16 mouse cellular contexts compared by ENCODE assay signal in the genomic region with DNA sequence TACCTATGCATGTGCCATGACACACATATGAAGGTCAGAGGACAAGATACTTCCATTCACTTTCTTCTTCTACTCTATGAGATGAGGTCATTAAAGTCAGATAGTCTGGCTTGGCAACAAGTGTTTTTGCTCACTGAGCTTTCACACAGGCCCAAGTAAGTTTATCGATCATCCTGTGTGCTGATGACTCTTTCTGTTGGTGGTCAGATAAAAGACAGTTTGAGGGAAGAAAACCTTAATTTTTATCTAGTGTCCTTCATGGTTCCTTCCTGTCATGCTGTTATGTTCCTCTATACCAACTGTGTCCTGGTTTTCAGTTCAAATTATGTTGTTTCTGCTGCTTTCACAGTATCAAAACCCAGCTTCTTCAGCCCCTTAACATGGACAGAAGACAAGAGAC.
"Had no signal": no experiment of that assay in that cellular context is flagged by ENCODE, and none has a peak within 500 bp of the region (broad histone marks: within the 10 kb centered on the region; RNA-seq: fewer than 3 reads in every experiment).

No protein-coding gene starts in this region.

- DNase-seq: retina, postnatal 1 day; right cerebral cortex, adult 18-20 months; right cerebral cortex, postnatal 14 days; right cerebral cortex, postnatal 25 days; spleen, adult 18-20 months; thymus, adult 18-20 months; thymus, adult 2 months; thymus, postnatal 14 days; thymus, postnatal 25 days; thymus, postnatal 36 days; thymus, postnatal 4 days had no signal

- H3K4me1 ChIP-seq: neural tube, embryonic 12.5 days; neural tube, embryonic 13.5 days; neural tube, embryonic 15.5 days; stomach, embryonic 15.5 days had no signal

- H3K4me3 ChIP-seq: neural tube, embryonic 12.5 days; neural tube, embryonic 13.5 days; neural tube, embryonic 15.5 days; stomach, embryonic 15.5 days had no signal

- H3K36me3 ChIP-seq: neural tube, embryonic 12.5 days; neural tube, embryonic 13.5 days; neural tube, embryonic 15.5 days; stomach, embryonic 15.5 days had no signal

- H3K9ac ChIP-seq: neural tube, embryonic 12.5 days; neural tube, embryonic 13.5 days; neural tube, embryonic 15.5 days; stomach, embryonic 15.5 days had no signal

- H3K27me3 ChIP-seq: neural tube, embryonic 12.5 days; neural tube, embryonic 13.5 days; neural tube, embryonic 15.5 days; stomach, embryonic 15.5 days had no signal

- H3K27ac ChIP-seq: neural tube, embryonic 12.5 days; neural tube, embryonic 13.5 days; neural tube, embryonic 15.5 days; stomach, embryonic 15.5 days; stomach, postnatal 0 days had no signal

- H3K9me3 ChIP-seq: neural tube, embryonic 12.5 days; neural tube, embryonic 13.5 days; neural tube, embryonic 15.5 days; stomach, embryonic 15.5 days had no signal
